Mouse (Mus musculus): ENCODE data around the gene Sik3. TPM values are rescaled to one million over a fixed set of nuclear protein-coding genes. Genes with fewer than 3 reads are reported as not detected.
A peak's percentile ranks its signal among the peaks of the same experiment; 100 is the strongest.

Sik3 gene
- polyA plus RNA-seq, 1 experiment from 2014 or later = 9.8 TPM

- Histone ChIP-seq H3K9ac (peak overlapping the region; percentile 63), H3K9me3 (no peaks in the 10 kb centered on the region), H3K4me3 (replicated peaks) (peak overlapping the region; percentile 48), H3K27ac (no peak overlapping the region), H3K36me3 (replicated peaks) (no peaks in the 10 kb centered on the region), H3K4me2 (peak overlapping the region; percentile 81), H3K27me3 (peaks cover 22% of the 10 kb centered on the region; the same call in 1 of the 2 replicates), H3K4me1 (peaks cover 11% of the 10 kb centered on the region)
- 17% methylated on average over 13 of the region's 13 CpGs for WGBS
- ATAC-seq (ENCODE audit: low FRiP score) = no peak
Observed at GRCm38 (mm10) chr9:46230450-46230975, 217.9 kb downstream of the Sik3 start.

- WGBS = 85% methylated on average over 6 of the region's 6 CpGs
- no peak overlapping the region for H3K9ac ChIP-seq
- ATAC-seq (ENCODE audit: low FRiP score) = no peak
- H3K4me3 ChIP-seq (replicated peaks) = no peak overlapping the region
- H3K4me2 ChIP-seq = no peak overlapping the region
- no peaks in the 10 kb centered on the region for H3K9me3 ChIP-seq
- peaks cover 7% of the 10 kb centered on the region for H3K4me1 ChIP-seq
- H3K27ac ChIP-seq = no peak overlapping the region
- H3K36me3 ChIP-seq (replicated peaks) = no peaks in the 10 kb centered on the region
- H3K27me3 ChIP-seq = 0 out of 2 replicates have a peak, but pooled peaks cover 12% of the 10 kb centered on the region
Observed at GRCm38 (mm10) chr9:46235196-46235595, 222.6 kb downstream of the Sik3 start.

- no peak for ATAC-seq (ENCODE audit: low FRiP score)
- Histone ChIP-seq H3K9ac (no peak within 1 kb of the TSS), H3K27me3 (0 out of 2 replicates have a peak, but pooled peaks cover 12% of the 10 kb centered on the region), H3K4me3 (replicated peaks) (no peak within 1 kb of the TSS), H3K4me1 (peaks cover 5% of the 10 kb centered on the region), H3K9me3 (no peaks in the 10 kb centered on the region), H3K4me2 (no peak within 1 kb of the TSS), H3K27ac (no peak within 1 kb of the TSS), H3K36me3 (replicated peaks) (no peaks in the 10 kb centered on the region)
Observed at GRCm38 (mm10) chr9:46235596-46235648, 222.8 kb downstream of the Sik3 start, which contains the start of gene Apoc3. Gene Apoc3 (minus strand): TSS chr9:46235636.

GRCm38 (mm10) chr9:46235649-46236048, 223.0 kb downstream of the Sik3 start:
- WGBS = 41% methylated on average over 4 of the region's 4 CpGs
- Histone ChIP-seq H3K4me1 (peaks cover 2% of the 10 kb centered on the region), H3K9ac (no peak overlapping the region), H3K9me3 (no peaks in the 10 kb centered on the region), H3K4me2 (no peak overlapping the region), H3K27ac (no peak overlapping the region), H3K36me3 (replicated peaks) (no peaks in the 10 kb centered on the region), H3K27me3 (0 out of 2 replicates have a peak, but pooled peaks cover 11% of the 10 kb centered on the region), H3K4me3 (replicated peaks) (no peak overlapping the region)
- no peak for ATAC-seq (ENCODE audit: low FRiP score)

- H3K4me2 ChIP-seq = no peak overlapping the region
- 89% methylated on average over 7 of the region's 7 CpGs for WGBS
- no peak overlapping the region for H3K27ac ChIP-seq
- H3K27me3 ChIP-seq = no peaks in the 10 kb centered on the region
- ATAC-seq (ENCODE audit: low FRiP score) = no peak
- no peaks in the 10 kb centered on the region for H3K36me3 ChIP-seq (replicated peaks)
- no peaks in the 10 kb centered on the region for H3K4me1 ChIP-seq
- H3K4me3 ChIP-seq (replicated peaks) = no peak overlapping the region
- H3K9ac ChIP-seq = no peak overlapping the region
- H3K9me3 ChIP-seq = no peaks in the 10 kb centered on the region
Observed at GRCm38 (mm10) chr9:46238850-46239249, 226.2 kb downstream of the Sik3 start.

- ATAC-seq (ENCODE audit: low FRiP score) = no peak
- Histone ChIP-seq H3K9me3 (no peaks in the 10 kb centered on the region), H3K36me3 (replicated peaks) (no peaks in the 10 kb centered on the region), H3K4me1 (no peaks in the 10 kb centered on the region), H3K27me3 (peaks cover 3% of the 10 kb centered on the region; the same call in 1 of the 2 replicates), H3K27ac (no peak within 1 kb of the TSS), H3K9ac (no peak within 1 kb of the TSS), H3K4me3 (replicated peaks) (no peak within 1 kb of the TSS), H3K4me2 (no peak within 1 kb of the TSS)
- WGBS = 73% methylated on average over 7 of the region's 7 CpGs
Observed at GRCm38 (mm10) chr9:46240526-46241153, 228.0 kb downstream of the Sik3 start, which contains the start of gene Apoa4. Gene Apoa4 (plus strand): TSS chr9:46240696.

GRCm38 (mm10) chr9:46241818-46242217, 229.2 kb downstream of the Sik3 start:
- H3K27me3 ChIP-seq = peaks cover 3% of the 10 kb centered on the region; the same call in 1 of the 2 replicates
- H3K4me2 ChIP-seq = no peak overlapping the region
- H3K9me3 ChIP-seq = no peaks in the 10 kb centered on the region
- H3K4me3 ChIP-seq (replicated peaks) = no peak overlapping the region
- no peaks in the 10 kb centered on the region for H3K36me3 ChIP-seq (replicated peaks)
- no peaks in the 10 kb centered on the region for H3K4me1 ChIP-seq
- 85% methylated on average over 2 of the region's 2 CpGs for WGBS
- no peak overlapping the region for H3K9ac ChIP-seq
- ATAC-seq (ENCODE audit: low FRiP score) = no peak
- no peak overlapping the region for H3K27ac ChIP-seq

GRCm38 (mm10) chr9:46243122-46243521, 230.5 kb downstream of the Sik3 start:
- ATAC-seq (ENCODE audit: low FRiP score) = no peak
- Histone ChIP-seq H3K27me3 (peaks cover 3% of the 10 kb centered on the region; the same call in 1 of the 2 replicates), H3K4me2 (no peak overlapping the region), H3K36me3 (replicated peaks) (no peaks in the 10 kb centered on the region), H3K27ac (no peak overlapping the region), H3K4me3 (replicated peaks) (no peak overlapping the region), H3K4me1 (no peaks in the 10 kb centered on the region), H3K9ac (no peak overlapping the region), H3K9me3 (no peaks in the 10 kb centered on the region)
- WGBS = 65% methylated on average over 4 of the region's 4 CpGs

- WGBS = 45% methylated on average over 8 of the region's 8 CpGs
- no peak overlapping the region for H3K27ac ChIP-seq
- no peaks in the 10 kb centered on the region for H3K36me3 ChIP-seq (replicated peaks)
- H3K9me3 ChIP-seq = no peaks in the 10 kb centered on the region
- H3K9ac ChIP-seq = no peak overlapping the region
- peaks cover 3% of the 10 kb centered on the region; the same call in 1 of the 2 replicates for H3K27me3 ChIP-seq
- no peak overlapping the region for H3K4me3 ChIP-seq (replicated peaks)
- no peak for ATAC-seq (ENCODE audit: low FRiP score)
- no peaks in the 10 kb centered on the region for H3K4me1 ChIP-seq
- H3K4me2 ChIP-seq = no peak overlapping the region
Observed at GRCm38 (mm10) chr9:46243584-46243983, 231.0 kb downstream of the Sik3 start.

- H3K4me2 ChIP-seq = no peak overlapping the region
- H3K27ac ChIP-seq = no peak overlapping the region
- no peaks in the 10 kb centered on the region for H3K36me3 ChIP-seq (replicated peaks)
- H3K9ac ChIP-seq = no peak overlapping the region
- no peaks in the 10 kb centered on the region for H3K9me3 ChIP-seq
- no peaks in the 10 kb centered on the region for H3K4me1 ChIP-seq
- peaks cover 3% of the 10 kb centered on the region; the same call in 1 of the 2 replicates for H3K27me3 ChIP-seq
- ATAC-seq (ENCODE audit: low FRiP score) = no peak
- H3K4me3 ChIP-seq (replicated peaks) = no peak overlapping the region
- 31% methylated on average over 11 of the region's 11 CpGs for WGBS
Observed at GRCm38 (mm10) chr9:46246752-46247324, 234.2 kb downstream of the Sik3 start.

GRCm38 (mm10) chr9:46256177-46256576, 243.6 kb downstream of the Sik3 start:
- no peak for ATAC-seq (ENCODE audit: low FRiP score)
- no peak overlapping the region for H3K27ac ChIP-seq
- H3K9ac ChIP-seq = no peak overlapping the region
- H3K4me2 ChIP-seq = no peak overlapping the region
- H3K27me3 ChIP-seq = no peaks in the 10 kb centered on the region
- H3K4me1 ChIP-seq = no peaks in the 10 kb centered on the region
- no peaks in the 10 kb centered on the region for H3K36me3 ChIP-seq (replicated peaks)
- H3K4me3 ChIP-seq (replicated peaks) = no peak overlapping the region
- 91% methylated on average over 7 of the region's 7 CpGs for WGBS
- H3K9me3 ChIP-seq = no peaks in the 10 kb centered on the region

GRCm38 (mm10) chr9:46256658-46257385, 244.2 kb downstream of the Sik3 start:
- H3K4me2 ChIP-seq = no peak overlapping the region
- no peak for ATAC-seq (ENCODE audit: low FRiP score)
- WGBS = 91% methylated on average over 10 of the region's 10 CpGs
- H3K4me3 ChIP-seq (replicated peaks) = no peak overlapping the region
- no peaks in the 10 kb centered on the region for H3K9me3 ChIP-seq
- no peak overlapping the region for H3K9ac ChIP-seq
- H3K27me3 ChIP-seq = no peaks in the 10 kb centered on the region
- no peak overlapping the region for H3K27ac ChIP-seq
- H3K4me1 ChIP-seq = no peaks in the 10 kb centered on the region
- H3K36me3 ChIP-seq (replicated peaks) = no peaks in the 10 kb centered on the region

GRCm38 (mm10) chr9:46257546-46257945, 244.9 kb downstream of the Sik3 start:
- ATAC-seq (ENCODE audit: low FRiP score) = no peak
- no peak overlapping the region for H3K9ac ChIP-seq
- H3K36me3 ChIP-seq (replicated peaks) = no peaks in the 10 kb centered on the region
- no peaks in the 10 kb centered on the region for H3K27me3 ChIP-seq
- H3K4me2 ChIP-seq = no peak overlapping the region
- no peak overlapping the region for H3K27ac ChIP-seq
- H3K4me1 ChIP-seq = no peaks in the 10 kb centered on the region
- H3K9me3 ChIP-seq = no peaks in the 10 kb centered on the region
- H3K4me3 ChIP-seq (replicated peaks) = no peak overlapping the region
- 85% methylated on average over 3 of the region's 3 CpGs for WGBS
